Comparison of ENCODE assay signal across 27 mouse cellular contexts in genomic region chr5:96797465-96797864, GRCm38 (mm10). TPM values are rescaled to one million over a fixed set of nuclear protein-coding genes. Genes with fewer than 3 reads are reported as not detected.
"Had no signal": no experiment of that assay in that cellular context is flagged by ENCODE, and none has a peak within 500 bp of the region (broad histone marks: within the 10 kb centered on the region; RNA-seq: fewer than 3 reads in every experiment).

No protein-coding gene starts in this region.

- H3K9ac ChIP-seq: embryonic facial prominence, embryonic 12.5 days; embryonic facial prominence, embryonic 13.5 days; embryonic facial prominence, embryonic 15.5 days; forebrain, embryonic 12.5 days; forebrain, embryonic 13.5 days; forebrain, embryonic 15.5 days; forebrain, postnatal 0 days had no signal

- H3K4me2 ChIP-seq: embryonic facial prominence, embryonic 12.5 days; embryonic facial prominence, embryonic 13.5 days; embryonic facial prominence, embryonic 15.5 days; forebrain, embryonic 12.5 days; forebrain, embryonic 13.5 days; forebrain, embryonic 15.5 days had no signal

- H3K9me3 ChIP-seq: embryonic facial prominence, embryonic 10.5 days; embryonic facial prominence, embryonic 12.5 days; embryonic facial prominence, embryonic 13.5 days; embryonic facial prominence, embryonic 15.5 days; forebrain, embryonic 10.5 days; forebrain, embryonic 12.5 days; forebrain, embryonic 13.5 days; forebrain, embryonic 15.5 days; heart, embryonic 10.5 days had no signal

- H3K27ac ChIP-seq: embryonic facial prominence, embryonic 10.5 days; embryonic facial prominence, embryonic 12.5 days; embryonic facial prominence, embryonic 13.5 days; embryonic facial prominence, embryonic 15.5 days; forebrain, embryonic 10.5 days; forebrain, embryonic 12.5 days; forebrain, embryonic 13.5 days; forebrain, embryonic 15.5 days; heart, adult 2 months; heart, embryonic 10.5 days had no signal

- H3K36me3 ChIP-seq: embryonic facial prominence, embryonic 10.5 days; embryonic facial prominence, embryonic 12.5 days; embryonic facial prominence, embryonic 13.5 days; embryonic facial prominence, embryonic 15.5 days; forebrain, embryonic 10.5 days; forebrain, embryonic 12.5 days; forebrain, embryonic 15.5 days had no signal

- DNase-seq: cerebellum, adult 2 months; cerebellum, adult 8-10 months; cerebellum, adult 9-10 months; cerebellum, adult 9-11 months; cerebellum, postnatal 10 days; cerebellum, postnatal 14 days; cerebellum, postnatal 25 days; cerebellum, postnatal 36 days; embryo, embryonic 11 days; forebrain, postnatal 0 days; gastrocnemius, postnatal 10 days; gastrocnemius, postnatal 14 days; gastrocnemius, postnatal 25 days; heart, adult 18-20 months; heart, adult 2 months had no signal

- H3K4me3 ChIP-seq: embryonic facial prominence, embryonic 10.5 days; embryonic facial prominence, embryonic 12.5 days; embryonic facial prominence, embryonic 13.5 days; embryonic facial prominence, embryonic 15.5 days; erythroblast, embryonic 14.5 days; forebrain, embryonic 10.5 days; forebrain, embryonic 12.5 days; forebrain, embryonic 13.5 days; forebrain, embryonic 15.5 days; heart, adult 2 months; heart, embryonic 10.5 days had no signal

- ATAC-seq: forebrain, embryonic 13.5 days; forebrain, embryonic 14.5 days; forebrain, embryonic 15.5 days; forebrain, embryonic 16.5 days; forebrain, postnatal 0 days had no signal

- H3K27me3 ChIP-seq: embryonic facial prominence, embryonic 12.5 days; embryonic facial prominence, embryonic 15.5 days had no signal

RNA-seq across cellular contexts. Expression of gene Anxa3, which starts 4.3 kb away (rescaled TPM):
- polyA plus RNA-seq: erythroblast, embryonic 14.5 days had no signal
